Mouse (Mus musculus) CD4-positive, CD25-positive, alpha-beta regulatory T cell, adult 4 months (primary cell): ENCODE data around the gene Zfp324. TPM values are rescaled to one million over a fixed set of nuclear protein-coding genes. Genes with fewer than 3 reads are reported as not detected.

Source experiments
- ATAC-seq: one replicate; pipeline ENCODE4 v1.8.0; 2017
- polyA plus RNA-seq, 2 experiments: library from polyadenylated mRNA; unstranded; fragments of 100-300 nt; shearing (Covaris generic); gene quantifications; one replicate each; pipeline ENCODE4 v1.2.1; 2017

Gene Zfp324
- polyA plus RNA-seq, 2 experiments from 2014 or later, result 2.2 to 2.7 TPM

- ATAC-seq, result peak; percentile 24
These were observed 637 bp downstream of the Zfp324 start for GRCm38 (mm10) chr7:12966104-12966845.

GRCm38 (mm10) chr7:12970906-12971305, 5.3 kb downstream of the Zfp324 start:
- ATAC-seq, result no peak

- ATAC-seq, result peak; percentile 92
These were observed 12.2 kb downstream of the Zfp324 start, which contains the start of gene Zfp446 for GRCm38 (mm10) chr7:12977682-12978389. Gene Zfp446 (plus strand): TSS chr7:12977848.

GRCm38 (mm10) chr7:12978931-12979722, 13.5 kb downstream of the Zfp324 start:
- ATAC-seq, result no peak

- no peak for ATAC-seq
These were observed 14.1 kb downstream of the Zfp324 start for GRCm38 (mm10) chr7:12979776-12980175.

GRCm38 (mm10) chr7:12980291-12980690, 14.7 kb downstream of the Zfp324 start:
- no peak for ATAC-seq

GRCm38 (mm10) chr7:12985724-12986123, 20.1 kb downstream of the Zfp324 start:
- ATAC-seq, result no peak

GRCm38 (mm10) chr7:12986906-12987305, 21.3 kb downstream of the Zfp324 start:
- ATAC-seq, result no peak

GRCm38 (mm10) chr7:12987409-12988189, 22.0 kb downstream of the Zfp324 start:
- peak; percentile 34 for ATAC-seq

- peak; percentile 89 for ATAC-seq
These were observed 26.6 kb downstream of the Zfp324 start for GRCm38 (mm10) chr7:12992222-12992621.

- ATAC-seq, result no peak
These were observed 27.5 kb downstream of the Zfp324 start for GRCm38 (mm10) chr7:12993148-12993547.

- no peak for ATAC-seq
These were observed 30.2 kb downstream of the Zfp324 start for GRCm38 (mm10) chr7:12995862-12996261.

GRCm38 (mm10) chr7:12997230-12997629, 31.6 kb downstream of the Zfp324 start:
- ATAC-seq, result no peak

- no peak for ATAC-seq
These were observed 32.4 kb downstream of the Zfp324 start, which contains the start of gene Slc27a5 for GRCm38 (mm10) chr7:12998053-12998452. Gene Slc27a5 (minus strand): TSS chr7:12998192.

GRCm38 (mm10) chr7:12998851-12999250, 33.2 kb downstream of the Zfp324 start, which contains the start of gene Trim28:
Gene Trim28 (plus strand): TSS chr7:12999114.
- ATAC-seq, result no peak

- ATAC-seq, result no peak
These were observed 35.9 kb downstream of the Zfp324 start for GRCm38 (mm10) chr7:13001584-13001983.

GRCm38 (mm10) chr7:13003380-13003779, 37.7 kb downstream of the Zfp324 start:
- ATAC-seq, result no peak

- ATAC-seq, result no peak
These were observed 40.4 kb downstream of the Zfp324 start for GRCm38 (mm10) chr7:13006011-13006410.

GRCm38 (mm10) chr7:13006531-13006930, 40.9 kb downstream of the Zfp324 start:
- no peak for ATAC-seq

GRCm38 (mm10) chr7:13007341-13008092, 41.9 kb downstream of the Zfp324 start:
- ATAC-seq, result no peak
